Mouse (Mus musculus): ENCODE data around the gene Ppm1b. TPM values are rescaled to one million over a fixed set of nuclear protein-coding genes. Genes with fewer than 3 reads are reported as not detected.

Gene Ppm1b
- polyA plus RNA-seq, 1 experiment, result 67.4 TPM

DNA sequence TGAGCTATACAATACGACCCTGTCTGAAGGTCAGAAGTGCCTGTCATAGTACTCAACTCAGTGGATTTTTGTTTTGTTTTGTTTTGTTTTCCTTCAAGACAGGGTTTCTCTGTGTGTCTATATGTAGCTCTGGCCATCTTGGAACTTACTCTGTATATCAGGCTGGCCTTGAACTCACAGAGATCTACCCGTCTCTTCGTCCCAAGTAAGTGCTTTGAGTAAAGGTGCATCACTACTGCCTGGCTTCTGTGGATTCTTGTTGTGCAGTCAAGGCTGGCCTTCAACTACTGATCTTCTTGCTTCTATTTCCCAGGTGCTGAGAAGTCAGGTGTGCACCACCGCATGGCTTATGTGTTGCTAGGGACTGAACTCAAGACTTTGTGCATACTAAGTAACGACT lies 4.0 kb upstream of the Ppm1b start:
- TF ChIP-seq GATA1 (IDR thresholded peaks at IDR 0.05; ENCODE audit: low read length), result no peak

DNA sequence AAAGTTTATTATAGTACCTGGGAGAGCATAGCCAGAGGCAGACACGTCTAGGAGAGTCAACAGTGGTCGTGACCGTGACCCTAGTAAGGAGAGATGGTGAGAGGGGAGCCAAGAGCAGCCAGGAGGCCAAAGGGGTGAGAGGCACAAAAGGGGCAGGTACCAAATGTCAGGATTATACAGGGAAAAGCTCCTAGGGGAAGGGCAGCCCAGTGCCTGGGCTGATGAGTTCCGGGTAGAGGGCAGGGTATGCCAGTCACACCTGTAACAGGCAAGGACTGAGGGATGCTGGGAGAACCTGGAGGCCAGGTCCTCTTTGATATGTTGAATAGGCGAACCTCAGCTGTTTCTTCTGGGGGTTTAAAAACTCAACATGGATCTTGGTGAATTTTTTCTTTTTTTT lies 2.8 kb upstream of the Ppm1b start:
- TF ChIP-seq GATA1 (IDR thresholded peaks at IDR 0.05; ENCODE audit: low read length), result no peak

GRCm38 (mm10) chr17:84954881-84955280 lies 1.7 kb upstream of the Ppm1b start:
- TF ChIP-seq GATA1 (IDR thresholded peaks at IDR 0.05; ENCODE audit: low read length), result no peak

GRCm38 (mm10) chr17:84956931-84957486 lies 468 bp downstream of the Ppm1b start:
- TF ChIP-seq GATA1 (IDR thresholded peaks at IDR 0.05; ENCODE audit: low read length), result no peak

DNA sequence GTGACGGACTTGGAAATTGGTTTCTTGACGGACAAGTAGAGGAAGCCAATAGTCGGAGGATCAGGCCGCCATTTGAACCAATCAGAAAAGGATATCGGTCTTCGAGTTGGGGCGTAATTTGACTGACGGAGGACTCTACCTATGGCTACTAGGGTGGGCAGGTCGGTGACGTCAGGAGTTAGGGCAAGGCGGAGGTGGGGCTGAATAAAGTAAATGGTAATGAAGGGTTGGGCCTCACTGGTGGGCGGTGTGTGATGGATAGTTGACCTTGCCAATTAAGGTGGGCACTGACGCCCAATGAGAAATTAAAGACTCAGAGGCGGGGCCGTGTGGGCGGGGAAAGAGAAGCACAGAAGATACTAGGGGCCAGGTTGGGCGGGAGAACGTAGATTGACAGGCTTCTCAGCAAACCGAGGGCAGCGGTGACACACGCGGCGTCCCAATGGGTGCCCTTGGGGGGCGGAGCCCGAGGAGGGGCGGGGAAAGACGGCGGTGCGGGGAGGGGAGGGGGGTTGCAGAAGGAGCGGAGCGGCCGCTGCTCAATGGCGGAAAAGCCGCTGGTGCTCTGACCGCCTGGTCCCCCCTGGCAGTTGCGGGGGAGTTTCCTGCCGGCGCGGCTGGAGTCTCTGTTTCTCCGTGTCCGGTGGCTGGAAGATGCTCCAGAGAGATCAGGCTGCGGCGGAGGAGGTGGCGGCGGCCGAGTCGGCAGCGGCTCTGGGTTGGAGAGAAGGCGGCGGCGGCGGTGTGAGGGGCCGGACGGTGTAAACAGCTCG lies 1.1 kb downstream of the Ppm1b start:
- TF ChIP-seq GATA1 (IDR thresholded peaks at IDR 0.05; ENCODE audit: low read length), result no peak

GRCm38 (mm10) chr17:84958411-84958911 lies 1.9 kb downstream of the Ppm1b start:
- no peak for TF ChIP-seq GATA1 (IDR thresholded peaks at IDR 0.05; ENCODE audit: low read length)

DNA sequence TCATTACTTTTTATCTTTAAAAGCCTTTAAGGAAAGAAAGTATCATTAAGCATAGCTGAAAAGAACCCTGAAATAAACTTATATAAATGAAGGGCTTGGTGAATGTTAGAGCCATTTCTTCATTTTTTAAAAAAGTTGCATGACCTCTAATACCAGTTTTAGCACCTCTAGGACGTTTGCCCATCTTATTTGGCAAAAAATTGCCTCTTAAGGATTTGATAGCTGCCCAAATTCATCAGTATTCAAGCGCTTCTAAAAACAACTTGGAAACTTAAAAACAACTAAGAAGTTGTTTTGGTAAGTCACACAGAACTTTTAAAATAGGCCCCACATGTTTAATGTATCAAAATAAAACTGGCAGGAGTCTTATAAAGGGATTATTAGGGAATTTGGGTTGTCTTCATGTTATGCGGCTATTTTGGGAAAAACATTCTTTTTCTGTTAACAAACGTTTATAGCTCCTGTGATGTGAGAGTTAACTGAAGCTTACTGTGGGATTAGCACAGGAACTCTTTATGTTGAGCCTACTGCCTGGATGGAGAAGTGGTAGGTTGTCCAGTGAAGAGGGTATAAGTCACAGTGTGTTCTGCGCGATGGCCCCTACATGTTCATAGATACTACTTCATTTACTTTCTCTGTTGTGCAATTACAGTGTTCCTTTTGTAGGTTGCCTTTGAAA lies 2.6 kb downstream of the Ppm1b start:
- no peak for TF ChIP-seq GATA1 (IDR thresholded peaks at IDR 0.05; ENCODE audit: low read length)

DNA sequence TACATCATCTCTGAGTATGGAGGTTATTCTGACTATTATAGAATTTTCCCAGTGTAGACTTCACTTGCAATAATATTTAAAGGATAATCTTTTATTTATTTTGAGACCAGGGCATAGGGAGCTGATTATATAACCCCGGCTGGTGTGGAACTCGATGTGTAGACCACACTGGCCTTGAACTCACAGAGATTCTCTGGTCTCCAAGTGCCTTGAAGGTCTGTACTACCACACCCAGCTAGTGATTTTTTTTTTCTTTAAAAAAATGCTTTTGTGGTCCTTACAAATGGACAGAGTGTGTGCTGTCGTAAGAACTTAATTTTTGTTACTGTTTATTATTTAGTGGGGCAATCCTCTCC lies 3.1 kb downstream of the Ppm1b start:
- TF ChIP-seq GATA1 (IDR thresholded peaks at IDR 0.05; ENCODE audit: low read length), result no peak

DNA sequence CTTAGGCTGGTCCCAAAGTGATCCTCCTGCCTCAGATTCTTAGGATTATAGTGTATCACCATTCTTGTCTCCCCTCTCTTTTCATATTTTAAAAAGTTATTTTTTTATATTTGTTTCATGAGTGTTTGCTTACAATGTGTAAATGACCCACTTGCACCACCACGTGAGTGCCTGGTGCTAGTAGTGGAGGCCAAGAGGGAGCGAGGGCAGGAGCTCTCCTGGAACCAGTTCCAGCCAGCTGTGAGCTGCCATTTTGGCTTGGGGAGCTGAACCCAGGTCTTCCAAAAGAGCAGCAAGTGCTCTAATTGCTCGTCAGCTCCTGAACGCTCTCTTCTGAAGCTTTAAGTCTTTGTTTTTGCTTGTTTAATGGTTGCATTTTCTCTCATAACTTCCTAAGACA lies 3.6 kb downstream of the Ppm1b start:
- no peak for TF ChIP-seq GATA1 (IDR thresholded peaks at IDR 0.05; ENCODE audit: low read length)

- TF ChIP-seq GATA1 (IDR thresholded peaks at IDR 0.05; ENCODE audit: low read length), result no peak
Observed at GRCm38 (mm10) chr17:84962046-84962445, 5.5 kb downstream of the Ppm1b start.

DNA sequence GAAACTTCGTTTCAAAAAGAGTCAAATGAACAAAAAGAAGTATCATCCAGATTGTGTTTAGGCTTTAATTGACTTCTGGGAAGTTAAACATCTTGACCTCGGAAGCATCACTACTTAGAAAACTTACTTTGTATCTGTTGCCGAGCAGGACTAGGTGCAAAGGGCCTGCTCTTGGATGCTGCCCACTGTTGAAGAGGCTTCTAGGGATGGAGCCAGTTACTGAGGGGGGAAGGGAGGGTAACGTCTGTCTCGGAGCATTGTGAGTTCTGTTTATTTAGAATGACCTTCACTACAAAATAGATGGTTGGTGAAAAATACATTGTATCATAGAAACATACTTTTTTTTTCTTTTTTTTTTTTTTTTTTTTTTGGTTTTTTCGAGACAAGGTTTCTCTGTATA lies 7.1 kb downstream of the Ppm1b start:
- TF ChIP-seq GATA1 (IDR thresholded peaks at IDR 0.05; ENCODE audit: low read length), result no peak

DNA sequence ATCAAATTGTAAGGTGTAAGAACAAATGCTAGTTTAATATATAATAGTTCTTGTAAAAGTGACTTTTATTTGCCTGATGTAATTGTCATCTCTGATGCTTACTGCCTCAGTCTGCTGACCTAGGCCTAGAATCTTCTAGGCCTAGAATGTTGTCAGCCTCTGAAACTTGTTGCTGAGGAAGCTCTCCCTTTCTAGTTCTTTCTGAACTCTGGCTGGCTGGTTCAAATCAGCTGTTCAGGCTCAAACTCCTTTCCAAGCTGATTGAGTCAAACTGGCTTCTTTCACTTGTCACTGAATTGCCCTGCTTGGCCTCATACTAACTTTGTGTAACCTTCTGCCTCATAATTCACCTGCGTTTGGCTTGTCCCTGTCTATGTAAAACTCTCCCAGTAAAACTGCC lies 9.7 kb downstream of the Ppm1b start:
- TF ChIP-seq GATA1 (IDR thresholded peaks at IDR 0.05; ENCODE audit: low read length), result no peak

DNA sequence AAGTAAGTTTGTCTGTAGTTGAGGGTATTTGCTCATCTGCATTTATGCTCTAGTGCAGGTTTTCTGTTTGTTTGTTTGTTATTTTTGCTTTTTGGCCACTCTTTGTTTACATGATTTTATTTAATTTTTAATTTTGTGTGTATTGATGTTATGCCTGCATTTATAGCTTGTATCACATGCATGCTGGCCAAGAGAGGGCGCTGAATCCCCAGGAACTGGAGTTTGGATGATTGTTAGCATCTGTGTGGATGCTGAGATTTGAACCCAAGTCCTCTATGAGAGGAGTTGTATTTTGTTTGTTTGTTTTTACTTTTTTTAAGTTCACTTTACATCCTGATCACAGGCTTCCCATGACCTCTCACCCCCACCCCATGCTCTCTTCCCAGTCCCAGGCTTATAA lies 10.5 kb downstream of the Ppm1b start:
- TF ChIP-seq GATA1 (IDR thresholded peaks at IDR 0.05; ENCODE audit: low read length), result no peak

DNA sequence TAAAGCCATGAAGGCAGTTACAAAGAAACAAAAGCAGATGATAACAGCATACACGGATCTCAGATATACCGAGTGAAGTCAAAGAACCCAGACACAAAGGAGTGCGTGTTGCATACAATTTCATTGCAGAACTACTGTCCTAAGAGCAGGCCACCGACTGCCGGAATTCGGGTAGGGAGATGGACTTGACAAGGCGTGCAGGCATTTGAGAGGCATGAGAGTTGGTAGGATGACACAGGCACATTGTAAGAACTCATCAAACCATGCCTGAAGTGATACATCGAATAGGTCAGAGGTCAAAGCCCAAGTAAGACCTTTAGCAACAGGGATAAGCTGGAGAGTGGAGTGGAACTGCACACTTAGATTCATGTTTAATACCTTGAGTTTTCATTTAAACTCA lies 13.4 kb downstream of the Ppm1b start:
- no peak for TF ChIP-seq GATA1 (IDR thresholded peaks at IDR 0.05; ENCODE audit: low read length)

- no peak for TF ChIP-seq GATA1 (IDR thresholded peaks at IDR 0.05; ENCODE audit: low read length)
Observed at GRCm38 (mm10) chr17:84981721-84982120, 25.2 kb downstream of the Ppm1b start.

- TF ChIP-seq GATA1 (IDR thresholded peaks at IDR 0.05; ENCODE audit: low read length), result no peak
Observed at GRCm38 (mm10) chr17:84982735-84983134, 26.2 kb downstream of the Ppm1b start.

- TF ChIP-seq GATA1 (IDR thresholded peaks at IDR 0.05; ENCODE audit: low read length), result no peak
Observed at GRCm38 (mm10) chr17:84986368-84986767, 29.8 kb downstream of the Ppm1b start.

Data from G1E-ER4 (cell line).